Mouse (Mus musculus): Measurements from ENCODE around the gene Xpo6.

DNA sequence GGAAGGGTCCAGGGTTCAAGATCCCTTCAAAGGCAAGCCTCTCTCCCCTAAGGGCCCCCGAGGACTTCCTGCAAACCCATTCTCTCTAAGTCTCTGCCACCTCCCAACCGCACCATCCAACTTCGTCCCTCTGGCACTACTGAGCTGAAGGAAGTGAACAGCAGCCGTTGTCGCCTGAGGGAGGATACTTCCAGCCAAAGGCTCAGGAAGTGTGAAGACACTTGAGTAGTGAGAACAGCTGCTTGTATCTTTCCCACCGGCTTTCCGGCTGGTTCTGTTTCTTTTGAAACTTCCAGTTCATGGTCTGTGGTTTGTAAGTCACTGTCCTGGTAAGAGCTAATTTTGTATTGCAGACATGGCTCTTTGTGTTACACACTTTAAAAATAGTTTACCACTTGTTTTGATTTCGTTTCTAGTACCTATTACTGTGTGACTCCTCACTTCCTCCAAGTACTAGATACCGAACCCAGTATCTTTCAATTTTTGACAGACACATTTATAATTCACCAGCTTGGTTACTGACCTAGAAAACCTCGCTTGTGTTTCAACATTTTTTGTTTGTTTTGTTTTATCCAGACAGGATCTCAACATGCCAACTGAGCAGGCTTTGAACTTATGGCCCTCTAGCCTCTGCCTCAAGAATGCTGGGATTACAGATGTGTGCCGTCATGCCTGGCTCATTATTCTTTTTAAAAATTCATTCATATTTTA, 35.9 kb upstream of the Xpo6 start:
- TF ChIP-seq POLR2A (IDR thresholded peaks at IDR 0.05; ENCODE audit: low read depth, low read length) (no peak), CTCF (IDR thresholded peaks at IDR 0.05; ENCODE audit: extremely low read depth, insufficient read depth, insufficient read length, insufficient replicate concordance) (no peak)

All from spleen, adult 2 months (tissue).